Mouse (Mus musculus): ENCODE measurements at regions not wholly inside any gene's neighbourhood (a gene's known extent, or its start where the extent isn't known, plus 50 kb on each side); places are given as distances from the start of the nearest gene placed in this dataset.

- H3K79me2 ChIP-seq (ENCODE audit: control insufficient read depth, insufficient read depth, low read length), result no peaks in the 10 kb centered on the region
- no peak for TF ChIP-seq CTCF (IDR thresholded peaks at IDR 0.05; ENCODE audit: low read depth, low read length)
- no peaks in the 10 kb centered on the region for H3K36me3 ChIP-seq (ENCODE audit: control insufficient read depth, insufficient read depth, low read length)
- H3K9ac ChIP-seq (ENCODE audit: low read depth, low read length), result no peak overlapping the region
- H3K27me3 ChIP-seq (ENCODE audit: control insufficient read depth, insufficient read depth, low read length), result no peaks in the 10 kb centered on the region
- H3K27ac ChIP-seq (replicated peaks; ENCODE audit: insufficient read depth, low read depth, low read length), result no peak overlapping the region
- no peaks in the 10 kb centered on the region for H3K4me1 ChIP-seq (ENCODE audit: control insufficient read depth, insufficient read depth, low read length)
- DNase-seq (ENCODE audit: extremely low read depth, low read depth, low spot score), result no peak
- 68% methylated on average over 5 of the region's 5 CpGs for WGBS
- no peak overlapping the region for H3K4me3 ChIP-seq (ENCODE audit: insufficient read depth, low read depth, low read length)
Measured at GRCm38 (mm10) chr5:50570701-50571100, 511.9 kb upstream of the Adgra3 start.

- Histone ChIP-seq H3K27me3 (ENCODE audit: control insufficient read depth, insufficient read depth, low read length) (no peaks in the 10 kb centered on the region), H3K9ac (ENCODE audit: low read depth, low read length) (no peak overlapping the region), H3K4me3 (ENCODE audit: insufficient read depth, low read depth, low read length) (no peak overlapping the region), H3K79me2 (ENCODE audit: control insufficient read depth, insufficient read depth, low read length) (no peaks in the 10 kb centered on the region), H3K36me3 (ENCODE audit: control insufficient read depth, insufficient read depth, low read length) (no peaks in the 10 kb centered on the region), H3K27ac (replicated peaks; ENCODE audit: insufficient read depth, low read depth, low read length) (no peak overlapping the region), H3K4me1 (ENCODE audit: control insufficient read depth, insufficient read depth, low read length) (no peaks in the 10 kb centered on the region)
- DNase-seq (ENCODE audit: extremely low read depth, low read depth, low spot score), result no peak
- no peak for TF ChIP-seq POLR2A (IDR thresholded peaks at IDR 0.05; ENCODE audit: extremely low read depth, insufficient read depth, low read length)
- no peak for TF ChIP-seq CTCF (IDR thresholded peaks at IDR 0.05; ENCODE audit: low read depth, low read length)
Measured at GRCm38 (mm10) chr5:50551125-50551524, 492.3 kb upstream of the Adgra3 start.

GRCm38 (mm10) chr5:50512539-50512938 lies 453.7 kb upstream of the Adgra3 start:
- Histone ChIP-seq H3K4me1 (ENCODE audit: control insufficient read depth, insufficient read depth, low read length) (no peaks in the 10 kb centered on the region), H3K27me3 (ENCODE audit: control insufficient read depth, insufficient read depth, low read length) (no peaks in the 10 kb centered on the region), H3K79me2 (ENCODE audit: control insufficient read depth, insufficient read depth, low read length) (no peaks in the 10 kb centered on the region), H3K4me3 (ENCODE audit: insufficient read depth, low read depth, low read length) (no peak overlapping the region), H3K27ac (replicated peaks; ENCODE audit: insufficient read depth, low read depth, low read length) (no peak overlapping the region), H3K36me3 (ENCODE audit: control insufficient read depth, insufficient read depth, low read length) (no peaks in the 10 kb centered on the region), H3K9ac (ENCODE audit: low read depth, low read length) (no peak overlapping the region)
- no peak for TF ChIP-seq POLR2A (IDR thresholded peaks at IDR 0.05; ENCODE audit: extremely low read depth, insufficient read depth, low read length)
- no peak for TF ChIP-seq CTCF (IDR thresholded peaks at IDR 0.05; ENCODE audit: low read depth, low read length)
- 60% methylated on average over 2 of the region's 2 CpGs for WGBS
- no peak for DNase-seq (ENCODE audit: extremely low read depth, low read depth, low spot score)

GRCm38 (mm10) chr5:50509696-50510421 lies 451.1 kb upstream of the Adgra3 start:
- H3K79me2 ChIP-seq (ENCODE audit: control insufficient read depth, insufficient read depth, low read length), result no peaks in the 10 kb centered on the region
- WGBS, result 82% methylated on average over 3 of the region's 3 CpGs

GRCm38 (mm10) chr5:50490223-50490622 lies 431.4 kb upstream of the Adgra3 start:
- 58% methylated on average over 3 of the region's 3 CpGs for WGBS
- TF ChIP-seq CTCF (IDR thresholded peaks at IDR 0.05; ENCODE audit: low read depth, low read length), result no peak
- TF ChIP-seq POLR2A (IDR thresholded peaks at IDR 0.05; ENCODE audit: extremely low read depth, insufficient read depth, low read length), result no peak
- H3K9ac ChIP-seq (ENCODE audit: low read depth, low read length), result no peak overlapping the region

More at GRCm38 (mm10) chr5:50509696-50510421, 451.1 kb upstream of the Adgra3 start:
- no peaks in the 10 kb centered on the region for H3K27me3 ChIP-seq (ENCODE audit: control insufficient read depth, insufficient read depth, low read length)
- no peaks in the 10 kb centered on the region for H3K4me1 ChIP-seq (ENCODE audit: control insufficient read depth, insufficient read depth, low read length)
- no peaks in the 10 kb centered on the region for H3K36me3 ChIP-seq (ENCODE audit: control insufficient read depth, insufficient read depth, low read length)
- H3K4me3 ChIP-seq (ENCODE audit: insufficient read depth, low read depth, low read length), result no peak overlapping the region
- no peak for DNase-seq (ENCODE audit: extremely low read depth, low read depth, low spot score)
- H3K9ac ChIP-seq (ENCODE audit: low read depth, low read length), result no peak overlapping the region
- TF ChIP-seq CTCF (IDR thresholded peaks at IDR 0.05; ENCODE audit: low read depth, low read length) (no peak), POLR2A (IDR thresholded peaks at IDR 0.05; ENCODE audit: extremely low read depth, insufficient read depth, low read length) (no peak)
- no peak overlapping the region for H3K27ac ChIP-seq (replicated peaks; ENCODE audit: insufficient read depth, low read depth, low read length)

GRCm38 (mm10) chr5:50476985-50477384 lies 418.2 kb upstream of the Adgra3 start:
- 12% methylated on average over 3 of the region's 3 CpGs for WGBS
- Histone ChIP-seq H3K9ac (ENCODE audit: low read depth, low read length) (no peak overlapping the region), H3K27ac (replicated peaks; ENCODE audit: insufficient read depth, low read depth, low read length) (no peak overlapping the region), H3K4me1 (ENCODE audit: control insufficient read depth, insufficient read depth, low read length) (no peaks in the 10 kb centered on the region), H3K79me2 (ENCODE audit: control insufficient read depth, insufficient read depth, low read length) (no peaks in the 10 kb centered on the region), H3K36me3 (ENCODE audit: control insufficient read depth, insufficient read depth, low read length) (no peaks in the 10 kb centered on the region), H3K27me3 (ENCODE audit: control insufficient read depth, insufficient read depth, low read length) (no peaks in the 10 kb centered on the region), H3K4me3 (ENCODE audit: insufficient read depth, low read depth, low read length) (no peak overlapping the region)
- TF ChIP-seq CTCF (IDR thresholded peaks at IDR 0.05; ENCODE audit: low read depth, low read length) (0 out of 2 replicates have a peak, but pooled peaks have one; percentile 1), POLR2A (IDR thresholded peaks at IDR 0.05; ENCODE audit: extremely low read depth, insufficient read depth, low read length) (no peak)
- DNase-seq (ENCODE audit: extremely low read depth, low read depth, low spot score), result peak; percentile 11

More at GRCm38 (mm10) chr5:50490223-50490622, 431.4 kb upstream of the Adgra3 start:
- Histone ChIP-seq H3K36me3 (ENCODE audit: control insufficient read depth, insufficient read depth, low read length) (no peaks in the 10 kb centered on the region), H3K4me3 (ENCODE audit: insufficient read depth, low read depth, low read length) (no peak overlapping the region), H3K4me1 (ENCODE audit: control insufficient read depth, insufficient read depth, low read length) (no peaks in the 10 kb centered on the region), H3K27me3 (ENCODE audit: control insufficient read depth, insufficient read depth, low read length) (no peaks in the 10 kb centered on the region), H3K27ac (replicated peaks; ENCODE audit: insufficient read depth, low read depth, low read length) (no peak overlapping the region), H3K79me2 (ENCODE audit: control insufficient read depth, insufficient read depth, low read length) (no peaks in the 10 kb centered on the region)
- no peak for DNase-seq (ENCODE audit: extremely low read depth, low read depth, low spot score)

Data from liver, adult 2 months (tissue).